Mouse (Mus musculus) kidney, postnatal 14 days (tissue): ENCODE results near the gene Sun2.

Experiments used
- DNase-seq: peaks from one replicate; pipeline ENCODE4 v3.0.0; 2022; ENCODE audit warnings: mixed read lengths

Sun2 gene

GRCm38 (mm10) chr15:79741921-79742705, at the start of gene Sun2:
Gene Sun2, minus strand, starts transcription at chr15:79742536.
- peak; percentile 95 for DNase-seq

DNA sequence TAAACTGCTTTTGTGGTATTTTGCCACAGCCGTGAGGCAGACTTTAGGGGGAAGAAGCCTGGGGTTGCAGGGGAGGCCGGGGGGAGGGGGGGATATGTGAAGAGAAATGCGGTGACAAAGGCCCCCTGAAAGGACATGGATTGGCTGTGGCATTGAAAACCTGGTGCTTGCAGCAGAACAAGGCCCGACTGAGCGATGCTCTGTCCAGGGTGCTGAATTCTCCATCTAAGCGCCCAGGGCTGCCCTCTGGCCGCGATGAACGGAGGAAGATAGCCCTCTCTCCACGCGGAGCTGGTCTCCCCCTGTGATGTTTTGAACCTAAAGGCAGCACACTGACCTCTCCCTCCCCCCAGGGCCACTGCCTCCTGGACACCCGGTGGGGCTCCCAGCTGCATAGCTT, 49.2 kb upstream of the Sun2 start:
- DNase-seq = peak; percentile 75

DNA sequence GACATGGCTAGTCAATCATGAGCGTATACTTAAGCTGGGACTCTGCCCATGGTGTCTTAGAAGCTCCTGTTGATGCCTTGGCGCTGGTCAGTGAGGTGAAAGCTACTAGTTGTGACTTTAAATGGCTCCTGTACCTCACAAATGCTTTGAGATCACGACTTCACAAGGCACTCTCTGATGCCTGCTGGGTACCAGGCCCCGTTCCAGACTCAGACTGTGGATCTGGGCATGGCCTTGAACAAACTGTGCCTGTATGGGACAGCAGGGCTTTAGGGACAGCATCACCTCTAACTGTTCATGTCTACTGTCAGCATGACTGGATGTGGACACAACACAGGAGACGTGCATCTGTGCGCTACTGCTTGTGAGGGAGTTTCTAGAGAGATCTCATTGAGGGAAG, 48.6 kb upstream of the Sun2 start:
- DNase-seq = no peak

GRCm38 (mm10) chr15:79790111-79790510, 47.8 kb upstream of the Sun2 start:
- DNase-seq = no peak

GRCm38 (mm10) chr15:79787815-79788214, 45.5 kb upstream of the Sun2 start:
- DNase-seq = no peak

- no peak for DNase-seq
Measured at GRCm38 (mm10) chr15:79785056-79785455, 42.7 kb upstream of the Sun2 start.

- DNase-seq = no peak
Measured at GRCm38 (mm10) chr15:79777749-79778148, 35.4 kb upstream of the Sun2 start, which contains the start of gene Dnal4. Gene Dnal4, minus strand, starts transcription at chr15:79777849.

GRCm38 (mm10) chr15:79775662-79776061, 33.3 kb upstream of the Sun2 start:
- DNase-seq = no peak

GRCm38 (mm10) chr15:79774117-79775027, 32.0 kb upstream of the Sun2 start:
- DNase-seq = peak; percentile 98

- no peak for DNase-seq
Measured at GRCm38 (mm10) chr15:79770629-79771240, 28.4 kb upstream of the Sun2 start.

- DNase-seq = no peak
Measured at GRCm38 (mm10) chr15:79768302-79768701, 26.0 kb upstream of the Sun2 start.

- DNase-seq = no peak
Measured at GRCm38 (mm10) chr15:79767327-79767961, 25.1 kb upstream of the Sun2 start.

DNA sequence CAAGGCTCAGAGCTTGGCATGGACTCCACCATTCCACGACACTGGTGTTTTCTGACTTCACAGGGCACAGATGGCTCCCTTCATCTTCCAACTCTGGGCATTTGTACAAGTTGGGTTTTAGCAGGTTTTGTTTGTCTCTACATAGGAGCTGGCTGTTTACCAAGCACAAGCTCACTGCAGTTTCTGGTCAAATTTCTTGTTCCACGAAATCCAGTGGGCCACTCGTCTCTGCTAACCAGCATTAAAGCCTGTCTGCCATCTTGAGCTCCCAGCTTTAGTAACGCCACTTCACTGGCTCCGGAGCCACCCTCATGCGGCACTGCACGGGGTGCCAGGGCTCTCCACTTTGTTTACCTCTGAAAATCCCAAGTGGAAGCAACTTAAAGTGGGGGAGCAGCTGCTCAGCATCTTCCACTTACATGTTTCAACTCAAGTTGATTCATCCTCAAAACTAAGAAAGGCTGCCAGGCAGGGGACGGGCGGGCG, 24.3 kb upstream of the Sun2 start:
- DNase-seq = no peak

DNA sequence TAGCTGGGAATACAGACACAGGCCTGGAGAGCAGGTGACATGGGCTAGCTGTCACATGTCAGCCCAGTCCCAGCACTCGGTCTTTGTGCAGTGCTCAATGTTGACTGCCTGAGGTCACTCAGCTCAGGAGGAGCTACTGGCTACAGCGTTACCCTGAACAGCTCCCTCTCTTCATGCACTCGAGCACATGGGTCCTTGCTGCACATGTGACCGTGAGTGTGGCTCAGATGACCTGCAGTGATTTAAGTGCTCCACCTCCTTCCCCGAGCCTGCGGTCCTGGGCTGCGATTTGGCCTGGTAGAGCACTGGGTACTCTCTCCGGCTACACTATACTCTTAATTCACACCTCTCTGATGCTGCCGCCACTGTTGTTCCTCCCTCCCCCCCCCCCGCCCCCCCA, 23.8 kb upstream of the Sun2 start:
- DNase-seq = no peak

DNA sequence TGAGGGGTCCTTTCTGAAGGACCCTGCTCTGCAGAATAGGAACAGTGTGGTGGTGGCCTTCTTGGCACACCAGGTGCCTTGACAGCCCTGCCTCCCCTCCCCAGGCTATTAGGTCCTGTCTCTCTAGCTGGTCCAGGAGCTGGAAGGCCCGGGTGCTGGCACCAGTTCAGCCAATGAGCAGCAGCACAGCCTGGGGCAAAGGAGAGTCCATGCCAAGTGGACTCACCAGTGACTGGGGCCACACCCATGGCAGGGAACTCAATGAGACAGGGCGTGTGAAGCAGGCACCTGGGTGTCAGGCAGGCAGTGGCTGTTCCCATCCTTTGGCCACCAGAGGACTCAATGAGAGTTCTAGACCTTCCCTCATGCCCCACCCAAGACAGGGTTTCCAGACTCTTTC, 23.0 kb upstream of the Sun2 start:
- peak; percentile 78 for DNase-seq

- no peak for DNase-seq
Measured at GRCm38 (mm10) chr15:79764539-79765267, 22.4 kb upstream of the Sun2 start.

- no peak for DNase-seq
Measured at GRCm38 (mm10) chr15:79763601-79764246, 21.4 kb upstream of the Sun2 start.

GRCm38 (mm10) chr15:79763001-79763400, 20.7 kb upstream of the Sun2 start:
- no peak for DNase-seq

DNA sequence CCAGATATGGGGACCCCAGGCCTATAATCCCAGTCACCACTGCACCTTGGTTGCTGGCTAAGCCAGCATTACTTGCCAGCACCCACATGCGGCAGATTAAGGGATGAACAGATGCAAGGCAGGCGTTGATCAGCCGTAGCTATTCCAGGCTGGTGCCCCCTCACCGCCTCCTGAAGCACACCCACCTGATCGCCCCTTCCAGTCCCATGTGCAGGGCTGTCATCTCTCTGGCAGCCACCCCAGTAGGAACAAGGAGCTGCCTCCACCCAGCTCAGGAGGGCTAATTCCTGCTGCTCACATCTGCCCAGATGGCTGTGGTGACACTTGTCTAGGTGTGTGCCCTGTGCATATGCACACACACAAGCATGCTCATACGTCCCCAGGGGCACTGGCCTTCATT, 18.6 kb upstream of the Sun2 start:
- no peak for DNase-seq

- no peak for DNase-seq
Measured at GRCm38 (mm10) chr15:79757118-79757517, 14.8 kb upstream of the Sun2 start.

DNA sequence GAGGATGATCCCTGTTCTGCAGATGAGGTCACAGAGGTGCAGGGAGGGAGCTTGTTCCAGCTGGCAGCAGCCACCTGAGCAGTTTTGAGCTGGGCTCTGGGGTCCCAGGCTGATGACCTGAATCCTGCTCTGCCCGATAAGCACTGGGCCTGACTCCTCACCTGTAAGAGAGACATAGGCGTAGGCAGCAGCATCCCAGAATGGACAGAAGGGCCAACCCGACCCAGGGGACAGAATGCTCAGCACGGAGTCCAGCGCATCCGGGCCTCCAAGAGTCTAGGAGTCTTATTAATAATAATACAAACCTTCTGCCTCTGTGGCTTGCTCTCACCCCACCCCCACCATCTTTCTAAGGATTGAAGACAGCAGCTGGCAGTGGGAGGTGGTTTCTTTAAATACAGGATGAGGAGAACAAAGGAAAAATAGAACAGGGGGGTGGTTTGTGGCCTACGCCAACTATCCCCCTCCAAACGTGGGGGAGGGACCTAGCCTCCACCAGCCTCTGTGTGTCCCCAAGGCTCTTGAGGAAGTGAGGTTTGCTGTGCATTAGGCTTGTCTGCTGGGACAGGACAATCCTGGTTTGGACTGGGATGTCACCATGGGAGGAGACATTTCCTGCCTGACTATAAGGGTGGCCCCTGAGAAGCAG, 13.8 kb upstream of the Sun2 start:
- no peak for DNase-seq
